Comparison of ENCODE assay signal across 4 mouse cellular contexts in the genomic region with DNA sequence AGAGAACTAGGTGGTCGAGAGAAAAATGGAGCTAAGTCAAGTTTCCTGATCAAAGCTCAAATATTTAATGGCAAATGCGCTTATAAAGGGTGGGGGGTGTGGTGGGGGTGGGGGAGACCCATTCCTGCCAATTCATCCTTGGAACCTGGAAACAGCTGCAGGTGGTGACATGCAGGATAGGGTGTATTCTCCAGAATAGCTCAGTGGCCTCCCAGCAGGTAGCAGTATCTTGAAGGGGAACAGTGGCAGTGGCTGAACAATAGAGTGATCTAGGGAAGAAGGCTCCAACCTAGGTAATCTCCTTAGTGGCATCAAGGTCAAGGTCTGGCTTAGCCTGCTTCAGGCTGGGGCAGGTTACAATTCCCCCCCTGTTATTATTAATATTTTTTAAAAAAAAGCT.
DNase-seq lines count a peak whose midpoint lies in the region.
"Not testable (repeated sequence)": the region's sequence is repeated elsewhere in the genome, so short reads cannot be mapped to it uniquely, and the experiment has no call there.

No protein-coding gene starts in this region.

- H3K9me3 ChIP-seq in ES-E14 (ENCODE audit: control insufficient read depth, insufficient read depth, low read depth, low read length) = not testable (repeated sequence)

- not testable (repeated sequence) for H3K4me1 ChIP-seq in ES-E14 (ENCODE audit: control insufficient read depth in 2 of 2, insufficient read depth in 2 of 2, low read length in 2 of 2, poor library complexity in 1 of 2)

- peak overlapping the region; percentile 47; the same call in 1 of the 2 replicates for H3K27ac ChIP-seq in ES-E14 (ENCODE audit: insufficient read depth, low read depth, low read length, poor library complexity, severe bottlenecking)

- H3K4me3 ChIP-seq in ES-E14 (ENCODE audit: insufficient read depth in 1 of 2, low read depth in 1 of 2, low read length in 2 of 2, poor library complexity in 1 of 2, severe bottlenecking in 1 of 2) = not testable (repeated sequence)

- peak; percentile 57 for DNase-seq in ES-CJ7 (ENCODE audit: low read depth, low spot score)
- not testable (repeated sequence) for DNase-seq in ES-E14 (ENCODE audit: low read depth, low spot score)
- peak; percentile 56 for DNase-seq in R1 (ENCODE audit: low read depth, low spot score)
- DNase-seq in ZHBTc4 (ENCODE audit: low read depth, low spot score) = peak; percentile 28

- in situ Hi-C loops in ES-E14 (cut with MboI; ENCODE audit: low sequenced_read_pairs in 2 of 2, unreplicated experiment in 2 of 2) = not testable (repeated sequence)

- H3K36me3 ChIP-seq in ES-E14 (ENCODE audit: control insufficient read depth, insufficient read depth, low read length, poor library complexity, severe bottlenecking) = not testable (repeated sequence)

- H3K9ac ChIP-seq in ES-E14 (ENCODE audit: insufficient read depth, low read depth, low read length, poor library complexity, severe bottlenecking) = not testable (repeated sequence)
